Mouse (Mus musculus): ENCODE results near the gene Ms4a4d. TPM values are rescaled to one million over a fixed set of nuclear protein-coding genes. Genes with fewer than 3 reads are reported as not detected.
"Not testable (repeated sequence)": the region's sequence is repeated elsewhere in the genome, so short reads cannot be mapped to it uniquely, and the experiment has no call there.

The Ms4a4d gene
- total RNA-seq, 1 experiment from 2014 or later: 0.25 TPM

DNA sequence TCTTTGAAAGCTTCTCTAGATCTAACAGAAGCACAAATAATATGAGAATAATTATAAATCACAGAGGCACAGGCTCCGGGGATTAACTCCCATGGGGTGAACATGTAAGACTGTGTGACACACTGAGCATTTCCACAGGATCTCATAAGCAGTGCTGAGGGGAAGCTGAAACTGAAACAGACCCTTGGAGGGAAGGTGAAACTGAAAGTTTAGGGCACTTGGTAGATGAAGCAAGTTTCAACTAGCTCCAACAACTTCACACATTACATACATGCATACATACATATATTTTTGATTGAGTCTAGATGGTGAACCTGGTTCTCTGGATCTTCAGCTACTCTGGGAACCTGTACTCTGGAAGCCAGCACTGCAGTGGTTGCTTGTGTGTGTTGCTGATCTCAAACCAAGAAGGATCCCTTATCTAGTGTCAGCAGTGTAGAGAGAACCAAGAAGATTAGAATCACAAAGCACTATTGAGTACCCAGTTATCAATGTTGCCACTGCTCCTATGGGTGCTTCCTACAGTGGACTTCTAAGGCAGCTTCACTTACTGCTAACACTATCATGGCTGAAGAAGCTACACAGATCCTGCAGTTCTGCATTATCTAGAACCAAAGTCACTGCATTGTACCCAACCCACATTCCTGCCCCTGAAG is 3.7 kb downstream of the Ms4a4d start:
- ATAC-seq (replicated peaks in 1 of 2; ENCODE audit: insufficient read depth in 1 of 2, low FRiP score in 2 of 2, low TSS enrichment in 1 of 2, low read depth in 1 of 2, poor library complexity in 2 of 2, severe bottlenecking in 2 of 2): peak; percentile 84 to 92

GRCm38 (mm10) chr19:11544383-11544782 is 7.8 kb downstream of the Ms4a4d start:
- not testable (repeated sequence) for ATAC-seq (replicated peaks in 1 of 2; ENCODE audit: insufficient read depth in 1 of 2, low FRiP score in 2 of 2, low TSS enrichment in 1 of 2, low read depth in 1 of 2, poor library complexity in 2 of 2, severe bottlenecking in 2 of 2)

GRCm38 (mm10) chr19:11547911-11548310 is 11.3 kb downstream of the Ms4a4d start:
- ATAC-seq (replicated peaks in 1 of 2; ENCODE audit: insufficient read depth in 1 of 2, low FRiP score in 2 of 2, low TSS enrichment in 1 of 2, low read depth in 1 of 2, poor library complexity in 2 of 2, severe bottlenecking in 2 of 2): no peak

DNA sequence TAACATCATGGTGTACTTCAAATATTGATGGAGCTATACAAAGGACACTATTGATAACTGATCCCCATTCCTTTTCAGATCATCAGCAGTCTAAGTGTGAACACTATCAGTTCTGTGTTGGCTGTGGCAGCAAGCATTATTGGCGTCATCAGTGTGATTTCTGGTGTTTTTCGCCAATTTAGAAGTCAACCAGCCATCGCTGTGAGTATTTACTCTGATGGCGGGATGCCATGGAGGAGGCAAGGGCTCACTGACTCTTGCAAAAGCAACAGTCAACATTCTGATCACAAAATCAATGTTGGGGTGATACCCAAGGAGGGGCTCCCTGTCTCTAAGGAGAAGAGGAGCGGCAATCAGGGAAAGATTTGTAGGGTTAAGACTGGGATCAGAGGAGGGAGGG is 18.1 kb downstream of the Ms4a4d start:
- no peak for ATAC-seq (replicated peaks in 1 of 2; ENCODE audit: insufficient read depth in 1 of 2, low FRiP score in 2 of 2, low TSS enrichment in 1 of 2, low read depth in 1 of 2, poor library complexity in 2 of 2, severe bottlenecking in 2 of 2)

- ATAC-seq (replicated peaks in 1 of 2; ENCODE audit: insufficient read depth in 1 of 2, low FRiP score in 2 of 2, low TSS enrichment in 1 of 2, low read depth in 1 of 2, poor library complexity in 2 of 2, severe bottlenecking in 2 of 2): peak; percentile 45 to 53; a peak in 3 of 4 replicates
Measured at GRCm38 (mm10) chr19:11559560-11559959, 23.0 kb downstream of the Ms4a4d start.

- no peak for ATAC-seq (replicated peaks in 1 of 2; ENCODE audit: insufficient read depth in 1 of 2, low FRiP score in 2 of 2, low TSS enrichment in 1 of 2, low read depth in 1 of 2, poor library complexity in 2 of 2, severe bottlenecking in 2 of 2)
Measured at GRCm38 (mm10) chr19:11574965-11575364, 38.4 kb downstream of the Ms4a4d start.

DNA sequence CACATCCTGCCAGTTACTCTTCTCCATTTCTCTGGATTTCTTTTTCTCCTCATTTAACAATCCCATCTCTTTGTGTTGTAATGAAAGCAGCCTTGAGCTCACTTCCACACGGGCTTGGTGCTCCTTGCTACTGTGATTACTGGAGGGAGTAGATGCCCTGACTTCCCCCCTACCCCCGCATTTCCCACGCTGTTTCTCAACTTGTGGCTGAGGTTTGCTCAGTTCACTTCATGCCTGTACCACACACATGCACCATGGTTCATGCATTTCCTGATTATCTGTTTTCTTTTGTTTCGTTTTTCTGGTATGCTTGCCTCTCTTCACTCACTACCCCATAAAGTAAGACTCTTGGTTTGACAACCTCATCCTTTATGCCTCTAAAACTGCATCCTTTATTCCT is 52.6 kb downstream of the Ms4a4d start:
- ATAC-seq (replicated peaks in 1 of 2; ENCODE audit: insufficient read depth in 1 of 2, low FRiP score in 2 of 2, low TSS enrichment in 1 of 2, low read depth in 1 of 2, poor library complexity in 2 of 2, severe bottlenecking in 2 of 2): no peak

DNA sequence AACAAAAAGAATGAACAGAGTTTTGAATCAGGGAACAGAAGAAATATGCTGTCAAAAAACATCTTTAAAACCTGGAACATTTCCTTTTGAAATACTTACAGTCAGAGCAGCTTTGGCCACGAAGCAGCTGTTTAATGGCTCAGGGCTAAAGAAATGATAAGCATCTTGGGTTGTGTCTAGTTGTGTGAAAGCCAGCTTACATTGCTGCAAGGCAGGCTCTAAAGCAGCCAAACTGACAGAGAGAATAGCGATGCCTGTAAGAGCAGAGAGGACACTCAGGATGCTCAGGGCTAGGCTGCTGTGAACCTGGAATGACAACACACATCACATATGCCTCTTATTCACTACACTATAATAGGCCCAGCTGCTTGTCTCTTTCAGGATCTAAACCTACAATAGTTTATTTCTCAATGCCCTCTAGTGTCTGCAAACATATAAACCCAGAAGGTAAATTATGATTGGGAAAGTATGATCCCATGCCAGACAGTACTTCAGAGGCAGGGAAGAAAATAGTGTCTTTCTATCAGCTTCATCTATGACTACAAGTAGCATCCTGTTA is 53.4 kb downstream of the Ms4a4d start:
- no peak for ATAC-seq (replicated peaks in 1 of 2; ENCODE audit: insufficient read depth in 1 of 2, low FRiP score in 2 of 2, low TSS enrichment in 1 of 2, low read depth in 1 of 2, poor library complexity in 2 of 2, severe bottlenecking in 2 of 2)

- ATAC-seq (replicated peaks in 1 of 2; ENCODE audit: insufficient read depth in 1 of 2, low FRiP score in 2 of 2, low TSS enrichment in 1 of 2, low read depth in 1 of 2, poor library complexity in 2 of 2, severe bottlenecking in 2 of 2): no peak
Measured at GRCm38 (mm10) chr19:11601349-11601748, 64.7 kb downstream of the Ms4a4d start.

DNA sequence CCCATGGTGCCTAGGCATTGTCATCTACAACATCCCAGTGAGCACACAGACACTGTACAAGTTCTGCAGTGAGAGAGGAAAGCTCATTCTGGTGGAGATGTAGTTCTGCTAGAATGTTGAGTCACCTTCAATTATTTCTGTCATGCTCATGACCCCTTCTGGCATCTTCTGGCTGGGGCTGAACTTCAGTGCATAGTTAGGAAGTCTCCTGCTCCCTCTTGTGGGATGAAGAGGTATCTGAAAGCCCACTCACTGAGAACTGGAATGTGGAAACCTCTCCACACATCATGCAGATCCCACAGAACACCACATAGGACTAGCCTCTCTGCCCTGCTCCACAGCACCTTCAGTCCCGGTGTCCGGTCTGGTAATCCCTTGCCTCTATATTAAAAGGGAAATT is 65.4 kb downstream of the Ms4a4d start:
- peak; percentile 85 to 95 for ATAC-seq (replicated peaks in 1 of 2; ENCODE audit: insufficient read depth in 1 of 2, low FRiP score in 2 of 2, low TSS enrichment in 1 of 2, low read depth in 1 of 2, poor library complexity in 2 of 2, severe bottlenecking in 2 of 2)

DNA sequence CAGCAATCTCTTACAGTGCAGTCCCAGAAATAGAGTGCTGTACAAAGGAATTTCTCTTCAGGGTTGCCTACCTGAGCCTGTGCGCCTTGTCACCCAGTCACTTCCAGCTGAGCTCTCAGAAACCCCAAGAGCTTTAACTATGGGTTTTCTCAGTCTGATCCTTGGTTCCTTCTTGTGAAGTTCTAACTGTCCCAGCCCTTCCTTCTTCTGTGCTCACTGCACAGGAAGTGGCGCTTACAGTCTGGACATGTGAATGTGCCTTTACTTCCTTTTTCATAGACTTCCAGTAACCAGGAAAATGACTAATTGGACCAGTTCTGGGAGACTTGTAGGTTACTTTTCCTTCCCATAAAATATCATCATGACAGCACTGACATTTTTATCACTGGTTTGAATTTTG is 68.0 kb downstream of the Ms4a4d start, which contains the start of gene Ms4a6d:
Gene Ms4a6d (minus strand): TSS at position 247 of the 400 bp plus-strand sequence.
- no peak for ATAC-seq (replicated peaks in 1 of 2; ENCODE audit: insufficient read depth in 1 of 2, low FRiP score in 2 of 2, low TSS enrichment in 1 of 2, low read depth in 1 of 2, poor library complexity in 2 of 2, severe bottlenecking in 2 of 2)

Other genes starting within 250 kb of the Ms4a4d start
- gene Ms4a14, start 222.3 kb upstream of the Ms4a4d start, total RNA-seq (2017): not detected in 2 replicates
- gene Ms4a7, start 200.7 kb upstream of the Ms4a4d start, total RNA-seq (2017): 2.8 TPM in 1 of 2 replicates, not detected in the other
- not detected in 2 replicates for gene Ms4a4a, start 161.3 kb upstream of the Ms4a4d start, total RNA-seq (2017)
- 10.5 and 14.1 TPM in 2 replicates for gene Ms4a4c, start 132.0 kb upstream of the Ms4a4d start, total RNA-seq (2017)
- 1.1 and 4.7 TPM in 2 replicates for gene Ms4a4b, start 93.2 kb upstream of the Ms4a4d start, total RNA-seq (2017)
- 23.6 and 32.0 TPM in 2 replicates for gene Ms4a6c, start 67.4 kb upstream of the Ms4a4d start, total RNA-seq (2017)
- 0.69 and 11.6 TPM in 2 replicates for gene Gm8369, start 50.9 kb upstream of the Ms4a4d start, total RNA-seq (2017)
- gene Ms4a6b, start 20.3 kb upstream of the Ms4a4d start, total RNA-seq (2017): 15.9 and 39.4 TPM in 2 replicates
- 0.55 and 1.1 TPM in 2 replicates for gene Ms4a6d, start 68.0 kb downstream of the Ms4a4d start, total RNA-seq (2017)
- gene Ms4a2, start 86.9 kb downstream of the Ms4a4d start, total RNA-seq (2017): 7.5 and 21.3 TPM in 2 replicates
- 17.6 and 52.5 TPM in 2 replicates for gene Ms4a3, start 104.0 kb downstream of the Ms4a4d start, total RNA-seq (2017)
- 1.2 TPM in 1 of 2 replicates, not detected in the other for gene Oosp2, start 123.8 kb downstream of the Ms4a4d start, total RNA-seq (2017)
- gene Oosp1, start 154.3 kb downstream of the Ms4a4d start, total RNA-seq (2017): 0.40 and 0.81 TPM in 2 replicates
- not detected in 2 replicates for gene Oosp3, start 160.3 kb downstream of the Ms4a4d start, total RNA-seq (2017)
- gene Gif, start 210.8 kb downstream of the Ms4a4d start, total RNA-seq (2017): not detected in 2 replicates
- gene Mrpl16, start 233.6 kb downstream of the Ms4a4d start, total RNA-seq (2017): 60.9 and 76.5 TPM in 2 replicates

All from hematopoietic stem cell, adult 5-6 weeks (primary cell).